Mouse (Mus musculus) liver, adult 2 months (tissue): ENCODE measurements around the gene Lrrc4b.

ENCODE experiments used
- CTCF ChIP-seq: fragments of 200-500 bp; IDR thresholded peaks from 2 replicates; pipeline ENCODE4 v1.5.1; 2011; ENCODE audit warnings: low read depth, low read length, control low read depth
- POLR2A ChIP-seq: fragments of 200-500 bp; IDR thresholded peaks from 2 replicates; pipeline ENCODE4 v1.6.1; 2011; ENCODE audit warnings: low read length, control low read depth; ENCODE audit not compliant: insufficient read depth; ENCODE audit errors: extremely low read depth

DNA sequence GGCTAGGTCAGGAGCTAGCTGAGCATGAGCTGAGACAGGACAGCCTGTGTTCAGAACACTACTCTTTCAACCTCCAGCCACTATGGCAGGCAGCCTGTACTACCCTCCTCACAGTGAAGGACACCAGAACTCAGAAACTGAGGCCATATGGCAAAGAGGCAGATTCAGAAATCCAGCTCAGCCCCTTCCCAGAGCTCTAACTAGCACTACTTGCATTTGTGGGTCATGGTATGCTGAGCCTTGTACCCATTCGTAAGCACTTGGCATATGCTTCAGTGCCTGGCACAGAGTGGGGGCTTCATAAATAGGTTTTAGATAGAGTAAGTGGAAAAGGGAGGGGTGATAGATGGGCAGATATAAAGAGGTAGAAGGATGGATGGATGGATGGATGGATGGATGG, 11.7 kb downstream of the Lrrc4b start:
- no peak for TF ChIP-seq POLR2A
- no peak for TF ChIP-seq CTCF
